Mouse (Mus musculus) intestine, embryonic 16.5 days (tissue): ENCODE measurements around the gene Acta2. TPM values are rescaled to one million over a fixed set of nuclear protein-coding genes. Genes with fewer than 3 reads are reported as not detected.
"Not testable (repeated sequence)": the region's sequence is repeated elsewhere in the genome, so short reads cannot be mapped to it uniquely, and the experiment has no call there.

ENCODE experiments used
- ATAC-seq: fragments of 200-750 bp; cut with Nextera tagmentation; 2 replicates; pipeline ENCODE4 v1.8.0; 2017; ENCODE audit warnings: moderate TSS enrichment, moderate library complexity
- H3K27ac ChIP-seq: fragments of 300-500 bp; sonication (generic); 2 replicates; pipeline ENCODE4 v1.5.1; 2014; ENCODE audit warnings: mild to moderate bottlenecking, low read length
- H3K27me3 ChIP-seq: fragments of 300-500 bp; sonication (generic); replicated peaks from 2 replicates; pipeline ENCODE4 v1.6.1; 2014; ENCODE audit warnings: low read length, control low read depth, mixed read lengths; ENCODE audit not compliant: control insufficient read depth, insufficient read depth
- H3K36me3 ChIP-seq: fragments of 300-500 bp; sonication (generic); 2 replicates; pipeline ENCODE4 v1.6.1; 2014; ENCODE audit warnings: low read length, control low read depth; ENCODE audit not compliant: control insufficient read depth, insufficient read depth
- H3K4me1 ChIP-seq: fragments of 300-500 bp; sonication (generic); 2 replicates; pipeline ENCODE4 v1.6.1; 2014; ENCODE audit warnings: low read length, control low read depth, mixed read lengths; ENCODE audit not compliant: control insufficient read depth, insufficient read depth
- H3K4me2 ChIP-seq: fragments of 300-500 bp; sonication (generic); 2 replicates; pipeline ENCODE4 v1.6.1; 2014; ENCODE audit warnings: low read depth, low read length, control low read depth
- H3K4me3 ChIP-seq: fragments of 300-500 bp; sonication (generic); 2 replicates; pipeline ENCODE4 v1.5.1; 2014; ENCODE audit warnings: mild to moderate bottlenecking, low read length
- H3K9ac ChIP-seq: fragments of 300-500 bp; sonication (generic); 2 replicates; pipeline ENCODE4 v1.6.1; 2014; ENCODE audit warnings: low read depth, low read length
- H3K9me3 ChIP-seq: fragments of 300-500 bp; sonication (generic); 2 replicates; pipeline ENCODE4 v1.6.1; 2016; ENCODE audit warnings: low read length, control low read depth; ENCODE audit not compliant: control insufficient read depth
- WGBS: fragments of 180-500 bp; shearing (Covaris S2); extraction: QIAGEN DNeasy Blood & Tissue Kit; methylation state at CpG from one replicate; pipeline ENCODE4 v1.1.7; 2014; 5-methylcytosine and 5-hydroxymethylcytosine counted together
- polyA plus RNA-seq: library from polyadenylated mRNA; unstranded; fragments of >200 nt; fragmentation: Nextera tagmentation; extraction: Ambion mirVana; gene quantifications from 2 replicates; pipeline ENCODE4 v1.2.1, GENCODE M21; 2015

The Acta2 gene
- polyA plus RNA-seq, 1 experiment from 2014 or later: 1,574 TPM

- WGBS: 58% methylated on average over 5 of the region's 5 CpGs
- Histone ChIP-seq H3K4me1 (peaks cover 21% of the 10 kb centered on the region), H3K4me2 (no peak overlapping the region), H3K9ac (no peak overlapping the region), H3K27ac (no peak overlapping the region), H3K27me3 (no peaks in the 10 kb centered on the region), H3K36me3 (no peaks in the 10 kb centered on the region), H3K9me3 (no peaks in the 10 kb centered on the region), H3K4me3 (no peak overlapping the region)
- no peak for ATAC-seq
Observed at GRCm38 (mm10) chr19:34216956-34217355, 38.4 kb downstream of the Acta2 start.

GRCm38 (mm10) chr19:34214136-34214535 lies 41.3 kb downstream of the Acta2 start:
- no peaks in the 10 kb centered on the region for H3K27me3 ChIP-seq
- no peaks in the 10 kb centered on the region for H3K9me3 ChIP-seq
- H3K4me3 ChIP-seq: no peak overlapping the region
- peak; percentile 78 for ATAC-seq
- 38% methylated on average over 4 of the region's 4 CpGs for WGBS
- H3K36me3 ChIP-seq: no peaks in the 10 kb centered on the region
- peak overlapping the region; percentile 52 for H3K27ac ChIP-seq
- H3K4me1 ChIP-seq: peaks cover 22% of the 10 kb centered on the region
- H3K4me2 ChIP-seq: no peak overlapping the region
- no peak overlapping the region for H3K9ac ChIP-seq

GRCm38 (mm10) chr19:34213251-34213645 lies 42.1 kb downstream of the Acta2 start:
- Histone ChIP-seq H3K36me3 (no peaks in the 10 kb centered on the region), H3K9me3 (no peaks in the 10 kb centered on the region), H3K4me2 (no peak overlapping the region), H3K9ac (no peak overlapping the region), H3K4me1 (peaks cover 22% of the 10 kb centered on the region), H3K27me3 (no peaks in the 10 kb centered on the region), H3K27ac (peak overlapping the region; percentile 52; the same call in 1 of the 2 replicates), H3K4me3 (no peak overlapping the region)
- ATAC-seq: no peak

- H3K27ac ChIP-seq: peak overlapping the region; percentile 52; the same call in 1 of the 2 replicates
- peaks cover 22% of the 10 kb centered on the region for H3K4me1 ChIP-seq
- WGBS: 67% methylated on average over 12 of the region's 12 CpGs
- no peak overlapping the region for H3K4me3 ChIP-seq
- no peak overlapping the region for H3K9ac ChIP-seq
- H3K27me3 ChIP-seq: no peaks in the 10 kb centered on the region
- H3K9me3 ChIP-seq: no peaks in the 10 kb centered on the region
- ATAC-seq: no peak
- no peaks in the 10 kb centered on the region for H3K36me3 ChIP-seq
- no peak overlapping the region; the same call in 1 of the 2 replicates for H3K4me2 ChIP-seq
Observed at GRCm38 (mm10) chr19:34212489-34213250, 42.7 kb downstream of the Acta2 start.

GRCm38 (mm10) chr19:34210841-34211240 lies 44.5 kb downstream of the Acta2 start:
- Histone ChIP-seq H3K36me3 (no peaks in the 10 kb centered on the region), H3K27ac (peak overlapping the region; percentile 76), H3K27me3 (no peaks in the 10 kb centered on the region), H3K4me2 (0 out of 2 replicates have a peak overlapping the region, but pooled peaks have one; percentile 14), H3K4me1 (peaks cover 19% of the 10 kb centered on the region), H3K4me3 (no peak overlapping the region), H3K9me3 (no peaks in the 10 kb centered on the region), H3K9ac (no peak overlapping the region)
- WGBS: 44% methylated on average over 2 of the region's 2 CpGs
- peak; percentile 73 for ATAC-seq

GRCm38 (mm10) chr19:34209930-34210581 lies 45.3 kb downstream of the Acta2 start:
- H3K27ac ChIP-seq: peak overlapping the region; percentile 74
- no peak overlapping the region for H3K4me3 ChIP-seq
- no peaks in the 10 kb centered on the region for H3K27me3 ChIP-seq
- no peak overlapping the region for H3K4me2 ChIP-seq
- no peaks in the 10 kb centered on the region for H3K36me3 ChIP-seq
- H3K9me3 ChIP-seq: no peaks in the 10 kb centered on the region
- no peak overlapping the region for H3K9ac ChIP-seq
- H3K4me1 ChIP-seq: peaks cover 19% of the 10 kb centered on the region
- no peak for ATAC-seq
- WGBS: 73% methylated on average over 8 of the region's 8 CpGs

GRCm38 (mm10) chr19:34209031-34209430 lies 46.4 kb downstream of the Acta2 start:
- Histone ChIP-seq H3K36me3 (no peaks in the 10 kb centered on the region), H3K27me3 (no peaks in the 10 kb centered on the region), H3K27ac (peak overlapping the region; percentile 84), H3K9ac (no peak overlapping the region), H3K4me1 (peaks cover 18% of the 10 kb centered on the region), H3K4me2 (no peak overlapping the region), H3K9me3 (no peaks in the 10 kb centered on the region), H3K4me3 (no peak overlapping the region)
- WGBS: 61% methylated on average over 3 of the region's 3 CpGs
- ATAC-seq: peak; percentile 94

GRCm38 (mm10) chr19:34206760-34207440 lies 48.5 kb downstream of the Acta2 start:
- H3K9ac ChIP-seq: no peak overlapping the region
- no peak overlapping the region for H3K27ac ChIP-seq
- no peak for ATAC-seq
- H3K36me3 ChIP-seq: no peaks in the 10 kb centered on the region
- H3K27me3 ChIP-seq: no peaks in the 10 kb centered on the region
- no peaks in the 10 kb centered on the region for H3K9me3 ChIP-seq
- H3K4me1 ChIP-seq: peaks cover under 1% of the 10 kb centered on the region; the same call in 1 of the 2 replicates
- 78% methylated on average over 8 of the region's 8 CpGs for WGBS
- H3K4me2 ChIP-seq: no peak overlapping the region
- no peak overlapping the region for H3K4me3 ChIP-seq

GRCm38 (mm10) chr19:34206128-34206527 lies 49.3 kb downstream of the Acta2 start:
- not testable (repeated sequence) for H3K4me2 ChIP-seq, H3K9me3 ChIP-seq, H3K27me3 ChIP-seq, H3K4me1 ChIP-seq, H3K27ac ChIP-seq, H3K36me3 ChIP-seq, H3K4me3 ChIP-seq, H3K9ac ChIP-seq, ATAC-seq
- WGBS: 66% methylated on average over 3 of the region's 4 CpGs
